Mouse (Mus musculus) ES-Bruce4 (cell line): ENCODE measurements at regions not wholly inside any gene's neighbourhood (a gene's known extent, or its start where the extent isn't known, plus 50 kb on each side); places are given as distances from the start of the nearest gene placed in this dataset.

Experiments
- CTCF ChIP-seq: IDR thresholded peaks from one replicate; pipeline ENCODE4 v1.8.1; 2011; ENCODE audit warnings: low read depth, low read length
- EP300 ChIP-seq: IDR thresholded peaks from 2 replicates; pipeline ENCODE4 v1.6.1; 2011; ENCODE audit warnings: low read depth, low read length; ENCODE audit not compliant: insufficient read depth
- POLR2A ChIP-seq: IDR thresholded peaks from one replicate; pipeline ENCODE4 v1.8.1; 2011; ENCODE audit warnings: low read length; ENCODE audit not compliant: insufficient read depth

- TF ChIP-seq CTCF (no peak), POLR2A (no peak), EP300 (no peak)
These were observed 110.1 kb downstream of the Rpl10-ps3 start for GRCm38 (mm10) chr9:50234655-50235054.
